Mouse (Mus musculus) adrenal gland, postnatal 36 days (tissue): ENCODE data around the gene Pctp. TPM values are rescaled to one million over a fixed set of nuclear protein-coding genes. Genes with fewer than 3 reads are reported as not detected.
A peak's percentile ranks its signal among the peaks of the same experiment; 100 is the strongest.

Source experiments
- DNase-seq, 2 experiments: peaks; one replicate each; pipeline ENCODE4 v3.0.0; 2021; ENCODE audit warnings: mixed read lengths in 1 of 2
- long read RNA-seq, 2 experiments: library from polyadenylated mRNA; stranded (forward); transcript quantifications; one replicate each; pipeline ENCODE4 v2.0.0; 2021; ENCODE audit warnings: borderline sequencing depth in 2 of 2
- total RNA-seq, 2 experiments: library from RNA; stranded (reverse); gene quantifications; 2 replicates each; pipeline ENCODE4 v1.2.3; 2021

Gene Pctp
- total RNA-seq, result 1 to 10 TPM; 5.0 to 9.0 TPM
- long read RNA-seq, experiment 1, transcript Pctp-201 (6 exons, 2,723 nt), result major isoform, 7 of 9 reads
- long read RNA-seq, experiment 1, partial matches to known transcripts, result 2 of 9 reads
- long read RNA-seq, experiment 1, other reads (novel, unspliced or antisense), result 0 of 9 reads
- long read RNA-seq, experiment 2, partial matches to known transcripts, result 0 of 3 reads
- long read RNA-seq, experiment 2, other reads (novel, unspliced or antisense), result 1 of 3 reads

GRCm38 (mm10) chr11:90002231-90002986, at the start of gene Pctp:
Pctp (minus strand) TSS chr11:90002894.
- DNase-seq, result peak; percentile 90 to 91

- no peak for DNase-seq
Observed at GRCm38 (mm10) chr11:90050016-90050415, 47.3 kb upstream of the Pctp start.

DNA sequence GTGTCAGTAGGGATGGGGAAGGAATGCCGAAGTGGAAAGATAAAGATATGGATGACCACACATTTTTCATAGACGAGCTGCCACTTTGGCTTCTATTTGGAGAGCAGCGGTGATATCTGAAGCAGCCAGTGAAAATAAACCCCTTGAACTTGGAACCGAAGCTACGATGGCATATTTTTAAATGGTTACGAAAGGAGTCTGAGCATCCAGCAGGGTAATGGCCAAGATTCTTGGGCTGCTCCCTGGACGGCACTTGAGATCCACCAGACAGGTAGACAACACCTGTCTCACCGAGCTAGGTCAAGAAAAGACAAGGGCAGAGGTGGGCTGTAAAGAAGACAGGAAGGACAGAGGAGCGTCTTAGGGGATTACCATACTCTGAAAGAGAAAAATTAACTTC, 44.6 kb upstream of the Pctp start:
- DNase-seq, result no peak

DNA sequence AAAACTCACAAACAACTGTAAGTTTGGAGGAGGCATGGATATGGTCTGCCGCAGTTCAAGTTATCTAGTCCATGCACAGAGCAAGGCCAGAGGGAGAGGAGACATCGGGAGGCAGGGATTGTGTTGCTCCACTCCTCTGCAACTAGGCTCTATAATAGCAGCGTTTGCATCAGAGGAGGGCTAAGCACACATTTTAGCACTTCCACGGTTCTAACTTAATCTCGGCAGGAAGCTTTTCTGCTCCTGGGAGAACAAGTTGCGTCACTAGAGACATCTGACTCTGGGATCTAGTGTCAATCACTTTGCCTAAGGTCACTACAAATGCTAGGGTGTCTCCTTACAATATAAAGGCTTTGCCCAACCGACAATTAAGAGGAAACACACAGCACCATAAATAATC, 43.5 kb upstream of the Pctp start:
- DNase-seq, result no peak

DNA sequence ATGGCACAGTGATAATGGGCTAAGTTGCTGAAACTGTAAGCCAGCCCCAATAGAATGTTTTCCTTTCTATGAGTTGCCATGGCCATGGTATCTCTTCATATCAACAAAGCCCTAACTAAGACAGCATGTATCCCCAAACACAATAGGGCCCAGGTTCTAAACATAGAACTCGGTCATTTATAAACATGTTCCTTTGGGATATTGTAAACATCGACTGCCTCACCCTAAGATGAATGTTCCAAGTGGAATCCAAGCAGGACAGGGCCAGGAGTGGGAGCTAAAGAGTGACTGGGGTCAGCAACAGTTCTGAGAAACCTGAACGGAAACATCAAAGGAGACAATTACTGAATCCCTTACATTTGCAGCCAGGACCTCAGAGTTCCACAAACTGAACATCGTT, 41.8 kb upstream of the Pctp start:
- no peak for DNase-seq

DNA sequence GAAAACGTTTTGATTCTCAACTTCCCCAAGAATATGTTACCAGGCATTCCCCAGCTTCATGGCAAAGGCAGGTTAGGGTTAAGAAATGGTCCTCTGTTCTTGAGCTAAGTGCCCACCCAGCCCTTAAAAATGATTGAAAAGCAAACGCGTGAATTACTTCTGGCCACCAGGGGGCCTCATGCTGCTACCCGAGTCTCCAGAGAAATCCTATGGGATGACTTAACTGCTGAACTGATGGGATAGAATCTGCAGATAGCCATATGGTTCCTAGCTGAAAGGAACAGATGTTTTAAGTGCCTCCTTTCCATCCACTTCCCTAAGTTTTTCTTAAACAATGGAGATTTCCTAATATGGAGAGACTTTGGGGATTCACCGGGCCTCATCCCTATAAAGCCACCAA, 35.3 kb upstream of the Pctp start:
- peak; percentile 40 to 70 for DNase-seq

DNA sequence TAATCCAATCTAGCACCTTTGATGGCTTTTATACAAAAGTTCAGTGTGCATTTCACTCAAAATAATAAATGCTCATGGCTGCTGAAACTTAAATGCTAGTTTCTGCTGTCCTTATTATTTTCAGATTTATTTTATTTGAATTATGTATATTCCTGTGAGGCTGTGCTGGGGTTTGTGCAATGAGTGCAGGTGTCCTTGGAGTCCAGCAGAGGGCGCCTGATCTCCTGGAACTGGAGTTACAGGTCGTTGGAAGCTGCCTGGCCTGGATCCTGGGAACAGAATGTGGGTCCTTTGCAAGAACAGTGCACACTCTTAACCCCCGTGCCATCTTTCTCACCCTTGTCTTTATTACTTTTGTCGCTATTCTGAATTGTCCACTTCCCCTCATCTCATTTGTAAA, 33.7 kb upstream of the Pctp start:
- DNase-seq, result no peak

- DNase-seq, result no peak
Observed at GRCm38 (mm10) chr11:90035532-90035931, 32.8 kb upstream of the Pctp start.

- DNase-seq, result no peak
Observed at GRCm38 (mm10) chr11:90034646-90035045, 32.0 kb upstream of the Pctp start.

DNA sequence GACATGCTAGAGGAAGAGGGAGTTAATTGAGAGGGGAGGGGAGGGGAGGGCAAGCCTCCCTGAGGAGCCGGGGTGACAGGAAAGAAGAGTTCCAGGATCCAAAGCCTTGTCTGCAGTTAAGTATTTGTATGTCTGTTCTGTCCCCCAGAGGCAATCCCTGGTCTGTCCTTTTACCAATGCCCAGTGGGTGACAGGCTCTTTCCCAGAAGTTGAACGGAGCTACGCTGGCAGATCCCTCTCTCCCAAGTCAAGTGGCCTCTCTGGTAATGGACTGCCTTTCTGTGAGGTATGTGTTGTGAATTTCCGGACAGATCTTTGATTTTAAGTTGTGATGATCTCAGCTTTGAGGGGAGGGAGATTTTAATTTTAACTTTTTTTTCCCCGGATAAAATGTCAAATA, 30.7 kb upstream of the Pctp start:
- no peak for DNase-seq

DNA sequence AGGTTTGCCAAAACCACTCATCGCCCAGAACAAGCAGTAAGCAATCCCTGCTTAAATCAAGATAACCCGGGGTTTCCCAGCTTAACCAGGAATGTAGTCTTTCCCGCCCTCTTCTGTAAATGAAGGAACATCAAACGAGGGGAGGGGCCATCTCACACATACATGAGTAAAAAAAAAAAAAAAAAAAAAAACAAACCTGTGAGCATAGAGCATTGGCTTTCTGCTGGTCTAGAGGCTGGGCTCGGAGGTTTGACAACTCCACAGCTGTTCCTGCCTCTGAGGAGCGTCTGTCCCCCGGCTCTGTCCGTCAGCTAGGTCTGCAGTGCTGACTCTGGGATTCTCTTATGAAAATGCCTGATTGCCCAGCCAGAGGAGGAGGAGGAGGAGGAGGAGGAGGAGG, 30.1 kb upstream of the Pctp start:
- no peak for DNase-seq

DNA sequence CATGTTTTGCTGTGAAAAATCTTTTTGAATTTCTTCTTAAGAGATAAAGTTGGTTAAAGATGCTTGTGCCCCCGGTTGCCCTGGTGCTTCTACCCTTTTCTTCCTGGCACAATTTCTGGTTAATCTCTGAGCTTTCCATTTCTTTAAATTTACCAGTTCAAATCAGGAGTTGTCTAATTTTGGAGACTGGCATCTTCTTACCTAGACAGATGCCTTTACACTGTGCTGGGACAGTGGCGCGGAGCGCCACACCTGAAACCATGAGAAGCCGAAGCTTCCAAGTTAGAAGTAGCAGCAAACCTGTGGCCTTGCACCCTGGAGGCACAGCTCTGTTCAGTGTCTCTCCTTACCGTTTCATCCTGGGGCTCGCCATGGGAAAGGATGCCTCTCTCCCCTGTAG, 28.4 kb upstream of the Pctp start:
- no peak for DNase-seq

GRCm38 (mm10) chr11:90030557-90030956, 27.9 kb upstream of the Pctp start:
- DNase-seq, result peak; percentile 65 to 69

GRCm38 (mm10) chr11:90029841-90030398, 27.2 kb upstream of the Pctp start, which contains the start of gene Tmem100:
Tmem100 (plus strand) TSS chr11:90030348.
- no peak for DNase-seq

DNA sequence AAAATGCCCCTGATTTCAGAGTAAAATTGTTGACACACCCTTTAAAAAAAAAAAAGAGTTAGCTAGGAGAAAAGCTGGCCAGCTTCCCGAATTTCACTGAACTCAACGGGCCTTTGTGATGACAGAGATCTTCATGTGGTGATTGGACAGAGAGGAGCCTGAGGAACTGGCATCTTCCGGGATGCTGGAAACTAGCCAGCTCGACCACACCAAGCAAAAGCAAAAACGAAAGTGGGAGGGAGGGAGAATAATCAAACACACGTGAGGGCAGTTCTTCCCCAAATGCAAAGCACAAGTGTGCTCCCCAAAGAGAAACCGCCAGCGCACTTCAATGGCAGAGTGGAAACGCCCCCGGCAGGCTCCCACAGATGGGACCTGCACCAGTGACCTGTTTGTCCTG, 26.7 kb upstream of the Pctp start:
- DNase-seq, result peak; percentile 60 to 75

GRCm38 (mm10) chr11:90028746-90029145, 26.1 kb upstream of the Pctp start:
- DNase-seq, result no peak

GRCm38 (mm10) chr11:90027216-90027615, 24.5 kb upstream of the Pctp start:
- no peak for DNase-seq

GRCm38 (mm10) chr11:90026802-90027174, 24.1 kb upstream of the Pctp start:
- DNase-seq, result no peak

GRCm38 (mm10) chr11:90025891-90026801, 23.5 kb upstream of the Pctp start:
- DNase-seq, result peak; percentile 42 to 48

- peak; percentile 30 to 53 for DNase-seq
Observed at GRCm38 (mm10) chr11:90019161-90019560, 16.5 kb upstream of the Pctp start.

GRCm38 (mm10) chr11:90015281-90015680, 12.6 kb upstream of the Pctp start:
- no peak for DNase-seq

- DNase-seq, result no peak
Observed at GRCm38 (mm10) chr11:90013657-90014056, 11.0 kb upstream of the Pctp start.
